In genomic region chr1:179004133-179004866, GRCm38 (mm10) we compare ENCODE assay signal across 12 mouse cellular contexts.
DNase-seq lines count a peak whose midpoint lies in the region; ATAC-seq and TF ChIP-seq lines count a peak whose summit lies in the region.
"Had no signal": no experiment of that assay in that cellular context is flagged by ENCODE, and none has a peak within 500 bp of the region (broad histone marks: within the 10 kb centered on the region; RNA-seq: fewer than 3 reads in every experiment).

No protein-coding gene starts in this region.

- peak; percentile 9 for DNase-seq in left cerebral cortex, postnatal 4 days
- no peak for DNase-seq in left cerebral cortex, postnatal 36 days (ENCODE audit: low spot score in 2 of 2)
- DNase-seq in layer of hippocampus, adult 8-10 months (ENCODE audit: low spot score in 2 of 2): peak; percentile 13 to 16
- DNase-seq in midbrain, postnatal 0 days (ENCODE audit: low spot score): peak; percentile 41
- no peak for DNase-seq in adrenal gland, postnatal 4 days (ENCODE audit: low spot score in 2 of 2)
- no peak for DNase-seq in spleen, postnatal 10 days (ENCODE audit: low spot score in 2 of 2)
- DNase-seq: adrenal gland, postnatal 36 days; cerebellum, postnatal 36 days; kidney, postnatal 25 days had no signal

- H3K27me3 ChIP-seq in hindbrain, embryonic 13.5 days: no peaks in the 10 kb centered on the region
- no peaks in the 10 kb centered on the region for H3K27me3 ChIP-seq in midbrain, postnatal 0 days (ENCODE audit: insufficient read depth, low read length)
- H3K27me3 ChIP-seq: embryonic facial prominence, embryonic 15.5 days; heart, embryonic 13.5 days had no signal

- intact Hi-C loops in left cerebral cortex, postnatal 4 days (cut with DNase I): no loop called here
- intact Hi-C loops in left cerebral cortex, postnatal 36 days (cut with DNase I): no loop called here

- 53% methylated on average over 7 of the region's 7 CpGs for WGBS in hindbrain, embryonic 13.5 days
- WGBS in midbrain, postnatal 0 days: 40% methylated on average over 7 of the region's 7 CpGs

- H3K9ac ChIP-seq in hindbrain, embryonic 13.5 days: no peak overlapping the region
- no peak overlapping the region for H3K9ac ChIP-seq in midbrain, postnatal 0 days (replicated peaks; ENCODE audit: low read length, poor library complexity, severe bottlenecking)
- H3K9ac ChIP-seq: embryonic facial prominence, embryonic 15.5 days; heart, embryonic 13.5 days had no signal

- H3K27ac ChIP-seq in hindbrain, embryonic 13.5 days: peak overlapping the region; percentile 60; the same call in 1 of the 2 replicates
- 0 out of 2 replicates have a peak overlapping the region, but pooled peaks have one; percentile 38 for H3K27ac ChIP-seq in midbrain, postnatal 0 days (ENCODE audit: low read depth, low read length)
- H3K27ac ChIP-seq: embryonic facial prominence, embryonic 15.5 days; heart, embryonic 13.5 days had no signal

- H3K4me2 ChIP-seq in hindbrain, embryonic 13.5 days: no peak overlapping the region
- H3K4me2 ChIP-seq in midbrain, postnatal 0 days (ENCODE audit: low read depth, low read length, poor library complexity, severe bottlenecking): no peak overlapping the region
- H3K4me2 ChIP-seq: embryonic facial prominence, embryonic 15.5 days; heart, embryonic 13.5 days had no signal

- peaks cover 11% of the 10 kb centered on the region for H3K4me1 ChIP-seq in hindbrain, embryonic 13.5 days (replicated peaks)
- no peaks in the 10 kb centered on the region for H3K4me1 ChIP-seq in midbrain, postnatal 0 days (ENCODE audit: insufficient read depth, low read length)
- H3K4me1 ChIP-seq: heart, embryonic 13.5 days had no signal

- no peak overlapping the region for H3K4me3 ChIP-seq in hindbrain, embryonic 13.5 days
- no peak overlapping the region for H3K4me3 ChIP-seq in midbrain, postnatal 0 days (ENCODE audit: low read depth, low read length)
- H3K4me3 ChIP-seq: embryonic facial prominence, embryonic 15.5 days; heart, embryonic 13.5 days had no signal

- H3K36me3 ChIP-seq in hindbrain, embryonic 13.5 days: no peaks in the 10 kb centered on the region
- H3K36me3 ChIP-seq in midbrain, postnatal 0 days (ENCODE audit: insufficient read depth, low read length): no peaks in the 10 kb centered on the region
- H3K36me3 ChIP-seq: embryonic facial prominence, embryonic 15.5 days; heart, embryonic 13.5 days had no signal

- ATAC-seq in hindbrain, embryonic 13.5 days (ENCODE audit: low FRiP score): peak; percentile 68; the same call in 1 of the 2 replicates
- peak; percentile 62; the same call in 1 of the 2 replicates for ATAC-seq in midbrain, postnatal 0 days (ENCODE audit: low FRiP score)

- no peaks in the 10 kb centered on the region for H3K9me3 ChIP-seq in hindbrain, embryonic 13.5 days
- no peaks in the 10 kb centered on the region for H3K9me3 ChIP-seq in midbrain, postnatal 0 days (ENCODE audit: low read length)
- H3K9me3 ChIP-seq: embryonic facial prominence, embryonic 15.5 days; heart, embryonic 13.5 days had no signal

- TF ChIP-seq CTCF in midbrain, postnatal 0 days (IDR thresholded peaks at IDR 0.05): no peak

Comparison
In these comparisons a context has a peak if more than half of its experiments do, and no peak if none do; other contexts are left out.
1. DNase-seq: peak in left cerebral cortex, postnatal 4 days (single experiment), layer of hippocampus, adult 8-10 months (2 of 2) and midbrain, postnatal 0 days (single experiment); none in left cerebral cortex, postnatal 36 days (0 of 2), adrenal gland, postnatal 4 days (0 of 2) and spleen, postnatal 10 days (0 of 2).